Mouse (Mus musculus): ENCODE results near the gene Filip1. TPM values are rescaled to one million over a fixed set of nuclear protein-coding genes. Genes with fewer than 3 reads are reported as not detected.

Filip1 gene
- polyA plus RNA-seq, 1 experiment from 2014 or later = 19.8 TPM

DNA sequence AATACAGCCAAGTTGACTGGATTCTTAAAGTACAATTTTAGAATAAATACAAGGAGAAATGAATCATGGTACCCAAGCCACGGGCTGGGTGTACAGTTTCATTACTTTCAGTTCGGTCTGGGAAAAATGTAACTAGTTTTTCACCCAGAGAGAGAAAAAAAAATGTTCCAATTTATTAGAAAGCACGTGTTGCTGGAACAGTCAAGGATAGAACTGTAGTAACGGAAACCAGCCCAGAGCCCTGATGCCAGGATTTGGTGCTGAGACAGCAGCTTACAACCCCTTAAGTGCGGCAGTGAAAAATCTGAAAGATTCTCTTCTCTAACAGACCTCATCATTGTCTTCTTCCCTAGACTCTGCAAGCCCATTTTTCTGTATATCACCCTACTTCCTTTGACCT lies 118.0 kb downstream of the Filip1 start:
- no peaks in the 10 kb centered on the region for H3K9me3 ChIP-seq (replicated peaks; ENCODE audit: control insufficient read depth, low read length)

DNA sequence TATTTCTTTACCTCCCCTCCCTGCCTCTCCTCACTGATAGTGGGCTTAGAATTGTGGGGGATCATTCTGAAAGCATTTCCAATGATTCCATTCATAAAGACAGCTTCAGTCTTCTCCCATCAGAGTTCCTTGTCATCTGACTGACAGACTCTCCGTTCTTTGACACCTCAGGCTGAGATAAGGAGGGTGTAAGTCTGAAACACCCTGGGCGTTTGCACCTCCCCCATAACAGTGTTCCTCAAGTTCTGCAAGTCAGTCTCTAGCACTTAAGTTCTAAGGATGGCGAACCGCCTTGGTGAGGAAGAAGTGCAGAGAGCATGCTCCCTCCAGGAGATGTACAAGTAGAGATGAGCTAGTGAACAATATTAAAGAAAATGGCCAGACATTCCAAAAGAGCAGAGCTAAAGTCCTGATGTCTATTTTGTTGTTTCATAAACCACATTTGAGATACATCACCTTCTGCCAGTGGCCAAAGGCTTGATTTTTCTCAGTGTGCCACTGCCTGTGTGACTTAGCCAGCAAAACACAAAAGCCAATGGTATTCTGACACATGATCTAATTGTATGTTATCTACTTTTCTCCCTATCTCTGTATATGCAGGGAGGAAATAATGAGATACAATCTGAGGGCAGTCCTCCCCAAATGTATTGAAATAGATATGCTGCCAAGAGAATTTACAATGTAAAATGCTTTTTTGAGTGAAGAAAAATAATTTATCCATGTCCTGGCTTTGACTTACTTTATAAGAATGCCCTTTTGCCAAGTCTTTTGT lies 118.6 kb downstream of the Filip1 start:
- no peak overlapping the region for H3K4me3 ChIP-seq (ENCODE audit: low read depth, low read length)
- no peak overlapping the region for H3K4me2 ChIP-seq
- H3K27me3 ChIP-seq (ENCODE audit: control insufficient read depth, insufficient read depth, low read length) = no peaks in the 10 kb centered on the region
- no peak overlapping the region for H3K27ac ChIP-seq (ENCODE audit: low read depth, low read length)
- no peaks in the 10 kb centered on the region for H3K9me3 ChIP-seq (replicated peaks; ENCODE audit: control insufficient read depth, low read length)
- peaks cover 19% of the 10 kb centered on the region for H3K4me1 ChIP-seq (ENCODE audit: control insufficient read depth, insufficient read depth, low read length)
- no peaks in the 10 kb centered on the region for H3K36me3 ChIP-seq (ENCODE audit: control insufficient read depth, insufficient read depth, low read length)
- ATAC-seq (replicated peaks; ENCODE audit: insufficient number of reproducible peaks, low FRiP score, low TSS enrichment) = no peak
- 29% methylated on average over 4 of the region's 4 CpGs for whole genome bisulfite sequencing (ENCODE audit: insufficient replicate concordance)
- H3K9ac ChIP-seq (ENCODE audit: low read depth, low read length) = no peak overlapping the region

More for the DNA sequence above, 118.0 kb downstream of the Filip1 start:
- no peak overlapping the region for H3K27ac ChIP-seq (ENCODE audit: low read depth, low read length)
- no peak overlapping the region for H3K4me2 ChIP-seq
- H3K36me3 ChIP-seq (ENCODE audit: control insufficient read depth, insufficient read depth, low read length) = no peaks in the 10 kb centered on the region
- no peak for ATAC-seq (replicated peaks; ENCODE audit: insufficient number of reproducible peaks, low FRiP score, low TSS enrichment)
- no peak overlapping the region for H3K9ac ChIP-seq (ENCODE audit: low read depth, low read length)
- peaks cover 19% of the 10 kb centered on the region for H3K4me1 ChIP-seq (ENCODE audit: control insufficient read depth, insufficient read depth, low read length)
- no peak overlapping the region for H3K4me3 ChIP-seq (ENCODE audit: low read depth, low read length)
- no peaks in the 10 kb centered on the region for H3K27me3 ChIP-seq (ENCODE audit: control insufficient read depth, insufficient read depth, low read length)
- 64% methylated on average over 5 of the region's 5 CpGs for WGBS (ENCODE audit: insufficient replicate concordance)

DNA sequence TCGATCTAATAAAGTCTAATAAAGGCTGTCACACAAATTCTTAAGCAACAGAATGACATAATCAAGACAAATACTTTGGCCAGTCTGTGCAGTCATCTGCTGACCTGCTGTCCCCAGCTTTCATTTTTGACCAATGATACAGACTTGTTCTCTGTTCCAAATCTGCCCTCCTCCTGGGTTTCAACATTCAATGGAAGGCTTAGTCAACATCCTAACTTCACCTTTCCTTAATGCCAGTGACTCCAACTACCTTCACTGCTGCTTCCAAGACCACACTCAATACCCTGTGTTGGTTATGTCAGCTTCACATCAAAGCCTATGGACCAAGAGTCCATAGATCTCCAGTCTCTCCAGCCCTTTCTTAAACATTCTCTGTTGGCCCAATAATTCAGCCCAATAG lies 120.5 kb downstream of the Filip1 start:
- Histone ChIP-seq H3K4me3 (ENCODE audit: low read depth, low read length) (no peak overlapping the region), H3K9ac (ENCODE audit: low read depth, low read length) (no peak overlapping the region), H3K27ac (ENCODE audit: low read depth, low read length) (no peak overlapping the region), H3K27me3 (ENCODE audit: control insufficient read depth, insufficient read depth, low read length) (no peaks in the 10 kb centered on the region), H3K4me2 (no peak overlapping the region), H3K4me1 (ENCODE audit: control insufficient read depth, insufficient read depth, low read length) (peaks cover 19% of the 10 kb centered on the region), H3K9me3 (replicated peaks; ENCODE audit: control insufficient read depth, low read length) (no peaks in the 10 kb centered on the region), H3K36me3 (ENCODE audit: control insufficient read depth, insufficient read depth, low read length) (no peaks in the 10 kb centered on the region)
- WGBS (ENCODE audit: insufficient replicate concordance) = 80% methylated on average over 1 of the region's 1 CpGs
- ATAC-seq (replicated peaks; ENCODE audit: insufficient number of reproducible peaks, low FRiP score, low TSS enrichment) = no peak

DNA sequence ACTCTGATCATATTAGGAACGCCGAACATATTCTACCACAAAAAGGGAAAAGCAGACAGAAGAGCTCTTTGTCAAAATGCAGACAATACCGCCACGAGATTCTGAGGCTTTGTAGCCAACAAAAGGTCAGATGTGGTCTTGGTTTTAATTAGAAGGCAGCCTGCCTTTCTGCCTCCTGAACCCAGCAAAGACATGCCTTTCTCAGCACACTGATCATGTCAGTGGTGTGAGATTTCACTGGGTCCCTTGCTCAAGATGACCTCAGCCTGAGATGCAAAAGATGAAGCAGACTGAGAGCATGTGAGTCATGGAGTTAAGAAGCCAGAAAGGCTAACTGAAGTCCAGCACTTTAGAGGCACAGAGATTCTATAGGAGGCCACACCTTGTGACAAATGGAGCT lies 122.2 kb downstream of the Filip1 start:
- no peak for ATAC-seq (replicated peaks; ENCODE audit: insufficient number of reproducible peaks, low FRiP score, low TSS enrichment)
- H3K36me3 ChIP-seq (ENCODE audit: control insufficient read depth, insufficient read depth, low read length) = no peaks in the 10 kb centered on the region
- H3K9ac ChIP-seq (ENCODE audit: low read depth, low read length) = no peak overlapping the region
- H3K9me3 ChIP-seq (replicated peaks; ENCODE audit: control insufficient read depth, low read length) = no peaks in the 10 kb centered on the region
- peaks cover 20% of the 10 kb centered on the region for H3K4me1 ChIP-seq (ENCODE audit: control insufficient read depth, insufficient read depth, low read length)
- H3K4me2 ChIP-seq = no peak overlapping the region
- no peak overlapping the region for H3K4me3 ChIP-seq (ENCODE audit: low read depth, low read length)
- H3K27ac ChIP-seq (ENCODE audit: low read depth, low read length) = no peak overlapping the region
- 73% methylated on average over 4 of the region's 4 CpGs for WGBS (ENCODE audit: insufficient replicate concordance)
- H3K27me3 ChIP-seq (ENCODE audit: control insufficient read depth, insufficient read depth, low read length) = no peaks in the 10 kb centered on the region

DNA sequence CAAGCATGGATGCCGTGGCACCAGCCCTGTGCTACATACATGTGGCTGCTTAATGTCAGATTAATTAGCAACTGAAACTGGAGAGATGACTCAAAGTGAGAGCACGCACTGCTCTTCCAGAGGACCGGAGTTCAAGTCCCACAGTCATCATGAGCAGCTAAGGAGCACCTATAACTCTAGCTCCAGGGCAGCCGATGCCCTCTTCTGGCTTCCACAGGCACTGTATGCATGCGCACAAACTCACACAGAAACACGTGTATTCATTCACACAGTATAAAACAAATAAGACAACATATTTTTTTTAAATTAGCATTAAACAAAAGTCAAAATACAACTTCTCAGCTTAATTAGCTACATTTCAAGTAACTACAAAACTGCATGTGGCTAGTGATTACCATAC lies 123.5 kb downstream of the Filip1 start:
- H3K27me3 ChIP-seq (ENCODE audit: control insufficient read depth, insufficient read depth, low read length) = no peaks in the 10 kb centered on the region
- H3K36me3 ChIP-seq (ENCODE audit: control insufficient read depth, insufficient read depth, low read length) = no peaks in the 10 kb centered on the region
- ATAC-seq (replicated peaks; ENCODE audit: insufficient number of reproducible peaks, low FRiP score, low TSS enrichment) = no peak
- H3K9ac ChIP-seq (ENCODE audit: low read depth, low read length) = no peak overlapping the region
- 78% methylated on average over 6 of the region's 6 CpGs for WGBS (ENCODE audit: insufficient replicate concordance)
- peaks cover 17% of the 10 kb centered on the region for H3K4me1 ChIP-seq (ENCODE audit: control insufficient read depth, insufficient read depth, low read length)
- H3K4me3 ChIP-seq (ENCODE audit: low read depth, low read length) = no peak overlapping the region
- H3K9me3 ChIP-seq (replicated peaks; ENCODE audit: control insufficient read depth, low read length) = no peaks in the 10 kb centered on the region
- H3K27ac ChIP-seq (ENCODE audit: low read depth, low read length) = no peak overlapping the region
- no peak overlapping the region for H3K4me2 ChIP-seq

DNA sequence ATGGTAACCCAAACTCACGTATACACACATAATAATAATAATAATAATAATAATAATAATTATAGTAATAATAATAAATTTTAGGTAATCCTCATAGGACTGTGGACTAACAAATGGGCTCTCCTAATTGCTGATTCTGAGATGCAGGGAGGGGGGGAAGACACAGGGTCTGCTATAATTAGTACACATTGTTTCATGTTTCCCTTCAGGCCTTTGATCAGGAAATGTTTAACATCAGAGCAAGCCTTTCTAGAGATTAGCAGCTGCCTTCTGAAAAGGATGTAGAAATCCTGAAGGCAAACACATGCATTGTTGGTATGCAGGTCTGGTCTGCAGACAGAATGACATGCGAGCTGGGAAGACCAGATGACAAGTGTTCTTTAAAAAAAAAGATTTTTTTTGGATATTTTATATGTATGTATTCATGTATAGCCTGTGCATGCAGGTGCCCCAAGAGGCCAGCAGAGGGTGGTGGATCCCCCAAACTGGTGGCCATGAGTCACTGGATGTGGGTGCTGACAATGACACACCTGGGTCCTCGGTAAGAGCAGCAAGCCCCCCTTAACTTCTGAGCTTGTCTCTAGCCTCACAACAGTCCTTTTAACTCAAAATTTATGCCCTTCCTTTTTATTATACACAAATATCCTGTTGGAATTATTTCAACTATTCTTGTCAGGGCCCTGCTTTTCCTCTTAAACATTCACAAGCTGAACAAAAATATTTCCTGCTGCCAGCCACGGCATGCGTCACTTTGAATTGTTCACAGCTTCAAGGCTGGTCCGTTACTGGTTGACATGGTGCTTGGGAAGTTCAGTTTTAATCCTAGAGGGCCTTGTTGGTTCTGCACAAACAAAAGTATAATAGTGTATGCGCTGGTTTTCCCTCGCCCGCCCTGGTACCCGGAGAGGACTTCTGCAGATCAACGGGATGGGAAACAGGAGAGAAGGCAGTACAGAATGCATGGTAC lies 127.1 kb downstream of the Filip1 start:
- Histone ChIP-seq H3K36me3 (ENCODE audit: control insufficient read depth, insufficient read depth, low read length) (no peaks in the 10 kb centered on the region), H3K9me3 (replicated peaks; ENCODE audit: control insufficient read depth, low read length) (no peaks in the 10 kb centered on the region), H3K4me3 (ENCODE audit: low read depth, low read length) (no peak overlapping the region), H3K27me3 (ENCODE audit: control insufficient read depth, insufficient read depth, low read length) (no peaks in the 10 kb centered on the region), H3K9ac (ENCODE audit: low read depth, low read length) (no peak overlapping the region), H3K4me2 (no peak overlapping the region), H3K27ac (ENCODE audit: low read depth, low read length) (no peak overlapping the region), H3K4me1 (ENCODE audit: control insufficient read depth, insufficient read depth, low read length) (peaks cover 5% of the 10 kb centered on the region)
- no peak for ATAC-seq (replicated peaks; ENCODE audit: insufficient number of reproducible peaks, low FRiP score, low TSS enrichment)
- whole genome bisulfite sequencing (ENCODE audit: insufficient replicate concordance) = 67% methylated on average over 11 of the region's 11 CpGs

DNA sequence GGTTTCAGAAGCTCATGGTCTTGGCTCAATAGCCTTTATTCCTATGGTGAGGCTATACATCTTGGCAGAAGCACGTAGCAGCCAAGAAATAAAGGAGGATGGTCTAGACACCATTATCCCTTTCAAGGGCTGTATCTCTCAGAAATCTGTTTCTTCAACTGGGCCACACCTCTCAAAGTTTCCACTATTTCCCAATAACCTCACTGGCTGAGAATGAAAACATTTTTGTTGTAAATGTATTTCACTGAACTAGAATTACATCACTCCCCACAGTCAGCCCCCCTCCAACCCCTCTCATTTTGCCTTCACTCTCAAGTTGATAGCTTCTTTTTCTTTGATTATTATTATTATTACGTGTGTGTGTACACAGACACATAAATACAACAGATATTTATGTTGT lies 129.5 kb downstream of the Filip1 start:
- 81% methylated on average over 2 of the region's 2 CpGs for WGBS (ENCODE audit: insufficient replicate concordance)
- no peak overlapping the region for H3K27ac ChIP-seq (ENCODE audit: low read depth, low read length)
- H3K9ac ChIP-seq (ENCODE audit: low read depth, low read length) = no peak overlapping the region
- H3K36me3 ChIP-seq (ENCODE audit: control insufficient read depth, insufficient read depth, low read length) = no peaks in the 10 kb centered on the region
- peaks cover 5% of the 10 kb centered on the region for H3K4me1 ChIP-seq (ENCODE audit: control insufficient read depth, insufficient read depth, low read length)
- ATAC-seq (replicated peaks; ENCODE audit: insufficient number of reproducible peaks, low FRiP score, low TSS enrichment) = no peak
- no peak overlapping the region for H3K4me2 ChIP-seq
- no peaks in the 10 kb centered on the region for H3K9me3 ChIP-seq (replicated peaks; ENCODE audit: control insufficient read depth, low read length)
- H3K4me3 ChIP-seq (ENCODE audit: low read depth, low read length) = no peak overlapping the region
- no peaks in the 10 kb centered on the region for H3K27me3 ChIP-seq (ENCODE audit: control insufficient read depth, insufficient read depth, low read length)

DNA sequence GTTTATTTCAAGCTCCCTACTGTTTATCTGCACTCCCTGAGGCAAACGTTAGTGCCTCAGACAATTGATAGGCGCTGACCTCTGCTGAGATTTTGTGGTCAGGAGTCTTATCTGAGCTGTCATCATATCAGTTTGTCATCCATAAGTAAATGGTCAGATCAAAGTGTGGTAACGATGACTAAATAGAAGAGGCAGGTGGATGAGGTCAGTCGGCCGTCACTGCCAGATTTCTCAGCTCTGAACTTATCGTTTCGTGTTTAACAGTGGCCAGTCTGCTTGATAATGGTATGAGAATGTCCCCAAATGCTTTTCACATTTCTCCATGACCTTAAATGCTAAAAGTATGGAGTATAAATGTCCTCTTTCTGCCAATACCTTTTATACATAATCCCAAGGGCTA lies 132.6 kb downstream of the Filip1 start:
- Histone ChIP-seq H3K4me3 (ENCODE audit: low read depth, low read length) (no peak overlapping the region), H3K36me3 (ENCODE audit: control insufficient read depth, insufficient read depth, low read length) (no peaks in the 10 kb centered on the region), H3K27ac (ENCODE audit: low read depth, low read length) (no peak overlapping the region), H3K9ac (ENCODE audit: low read depth, low read length) (no peak overlapping the region), H3K27me3 (ENCODE audit: control insufficient read depth, insufficient read depth, low read length) (no peaks in the 10 kb centered on the region), H3K4me2 (no peak overlapping the region), H3K4me1 (ENCODE audit: control insufficient read depth, insufficient read depth, low read length) (peaks cover 7% of the 10 kb centered on the region; the same call in 1 of the 2 replicates), H3K9me3 (replicated peaks; ENCODE audit: control insufficient read depth, low read length) (no peaks in the 10 kb centered on the region)
- 38% methylated on average over 7 of the region's 7 CpGs for WGBS (ENCODE audit: insufficient replicate concordance)
- ATAC-seq (replicated peaks; ENCODE audit: insufficient number of reproducible peaks, low FRiP score, low TSS enrichment) = no peak
